Mouse (Mus musculus): Measurements from ENCODE around the gene Il27ra.
"Not testable (repeated sequence)": the region's sequence is repeated elsewhere in the genome, so short reads cannot be mapped to it uniquely, and the experiment has no call there.

Il27ra gene

GRCm38 (mm10) chr8:83996567-83997505, 45.6 kb downstream of the Il27ra start:
- DNase-seq (ENCODE audit: low read depth, low spot score): peak; percentile 73

- no peak for DNase-seq (ENCODE audit: low read depth, low spot score)
Observed at GRCm38 (mm10) chr8:83995973-83996372, 46.4 kb downstream of the Il27ra start.

DNA sequence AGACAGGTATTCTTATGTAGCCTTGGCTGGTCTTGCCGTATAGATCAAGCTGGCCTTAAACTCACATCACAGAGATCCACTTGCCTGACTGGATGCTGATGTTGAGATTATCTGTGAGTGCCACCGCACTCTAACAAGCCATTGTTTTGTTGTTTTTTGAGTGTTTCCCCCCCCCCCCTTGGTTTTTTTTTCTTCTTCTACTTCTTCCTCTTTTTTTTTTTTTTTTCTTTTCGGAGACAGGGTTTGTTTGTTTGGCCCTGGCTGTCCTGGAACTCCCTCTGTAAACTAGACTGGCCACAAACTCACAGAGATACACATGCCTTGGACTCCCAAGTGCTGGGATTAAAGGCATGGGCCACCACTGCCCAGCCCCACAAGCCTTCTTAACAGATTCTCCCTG, 48.4 kb downstream of the Il27ra start:
- no peak for DNase-seq (ENCODE audit: low read depth, low spot score)

DNA sequence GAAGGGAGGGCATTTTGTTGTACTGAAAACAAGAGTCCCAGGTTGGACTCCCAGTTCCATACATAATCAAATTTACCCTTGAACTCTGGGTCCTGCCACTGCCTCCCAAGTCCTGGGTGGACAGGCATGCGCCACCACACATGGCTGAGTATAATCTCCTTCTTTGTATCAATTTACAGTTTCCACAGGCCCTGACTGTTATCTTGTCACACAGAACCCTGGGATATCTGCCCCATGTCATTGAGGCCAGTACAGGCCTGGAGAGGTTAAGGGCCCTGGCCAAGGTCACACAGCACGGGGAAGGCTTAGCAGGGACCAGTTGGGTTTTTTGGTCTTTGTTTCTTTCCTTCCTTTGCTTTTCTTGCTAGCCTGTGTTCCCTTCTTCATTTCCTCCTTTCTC, 49.9 kb downstream of the Il27ra start:
- DNase-seq (ENCODE audit: low read depth, low spot score): no peak

DNA sequence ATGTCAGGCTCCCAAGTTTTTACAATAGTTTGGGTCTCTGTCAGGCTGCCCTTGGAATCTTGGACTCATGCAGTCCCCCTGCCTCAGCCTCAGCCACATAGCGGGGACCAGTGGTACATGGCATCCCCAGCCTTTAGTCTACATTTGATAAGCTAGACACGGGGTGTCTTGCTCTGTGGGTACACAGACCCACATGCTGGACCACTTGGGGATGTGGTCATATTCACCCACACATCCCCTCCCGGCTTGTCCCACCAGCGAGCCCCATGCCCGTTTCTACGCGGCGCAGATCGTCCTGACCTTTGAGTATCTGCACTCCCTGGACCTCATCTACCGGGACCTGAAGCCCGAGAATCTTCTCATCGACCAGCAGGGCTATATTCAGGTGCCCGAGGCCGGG, 52.2 kb downstream of the Il27ra start:
- DNase-seq (ENCODE audit: low read depth, low spot score): no peak

- DNase-seq (ENCODE audit: low read depth, low spot score): no peak
Observed at GRCm38 (mm10) chr8:83989243-83989642, 53.1 kb downstream of the Il27ra start.

DNA sequence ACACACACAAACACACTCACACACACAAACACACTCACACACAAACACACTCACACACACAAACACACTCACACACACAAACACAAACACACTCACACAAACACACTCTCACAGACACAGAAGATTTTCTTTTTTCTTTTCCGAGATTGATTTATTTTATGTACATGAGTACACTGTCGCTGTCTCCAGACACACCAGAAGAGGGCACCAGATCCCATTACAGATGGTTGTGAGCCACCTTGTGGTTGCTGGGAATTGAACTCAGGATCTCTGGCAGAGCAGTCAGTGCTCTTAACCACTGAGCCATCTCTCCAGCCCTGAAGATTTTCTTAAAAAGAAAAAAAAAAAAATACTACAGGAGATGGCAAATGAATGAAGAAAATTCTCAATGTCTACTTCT, 59.2 kb downstream of the Il27ra start:
- DNase-seq (ENCODE audit: low read depth, low spot score): not testable (repeated sequence)

- no peak for DNase-seq (ENCODE audit: low read depth, low spot score)
Observed at GRCm38 (mm10) chr8:83982449-83982848, 59.9 kb downstream of the Il27ra start.

- no peak for DNase-seq (ENCODE audit: low read depth, low spot score)
Observed at GRCm38 (mm10) chr8:83981533-83981932, 60.9 kb downstream of the Il27ra start.

- no peak for DNase-seq (ENCODE audit: low read depth, low spot score)
Observed at GRCm38 (mm10) chr8:83980845-83981244, 61.5 kb downstream of the Il27ra start.

All from brain, embryonic 18.5 days (tissue).